Mouse (Mus musculus) neural tube, embryonic 15.5 days (tissue): ENCODE data around the gene Stat1. TPM values are rescaled to one million over a fixed set of nuclear protein-coding genes. Genes with fewer than 3 reads are reported as not detected.

Experiments
- ATAC-seq: fragments of 200-750 bp; cut with Nextera tagmentation; 2 replicates; pipeline ENCODE4 v1.8.0; 2017; ENCODE audit warnings: mild to moderate bottlenecking, moderate TSS enrichment, moderate library complexity; ENCODE audit not compliant: low FRiP score
- H3K27ac ChIP-seq: fragments of 300-500 bp; sonication (generic); replicated peaks from 2 replicates; pipeline ENCODE4 v1.5.1; 2015; ENCODE audit warnings: mild to moderate bottlenecking, inconsistent platforms
- H3K27me3 ChIP-seq: fragments of 300-500 bp; sonication (generic); replicated peaks from 2 replicates; pipeline ENCODE4 v1.6.1; 2015; ENCODE audit warnings: inconsistent platforms
- H3K36me3 ChIP-seq: fragments of 300-500 bp; sonication (generic); 2 replicates; pipeline ENCODE4 v1.6.1; 2015; ENCODE audit warnings: inconsistent platforms
- H3K4me1 ChIP-seq: fragments of 300-500 bp; sonication (generic); 2 replicates; pipeline ENCODE4 v1.6.1; 2015; ENCODE audit warnings: inconsistent platforms
- H3K4me2 ChIP-seq: fragments of 300-500 bp; sonication (generic); 2 replicates; pipeline ENCODE4 v1.6.1; 2015; ENCODE audit warnings: inconsistent platforms, mild to moderate bottlenecking, moderate library complexity
- H3K4me3 ChIP-seq: fragments of 300-500 bp; sonication (generic); replicated peaks from 2 replicates; pipeline ENCODE4 v1.5.1; 2015; ENCODE audit warnings: mild to moderate bottlenecking, inconsistent platforms
- H3K9ac ChIP-seq: fragments of 300-500 bp; sonication (generic); replicated peaks from 2 replicates; pipeline ENCODE4 v1.6.1; 2015; ENCODE audit warnings: mild to moderate bottlenecking, inconsistent platforms
- H3K9me3 ChIP-seq: fragments of 300-500 bp; sonication (generic); replicated peaks from 2 replicates; pipeline ENCODE4 v1.6.1; 2016; ENCODE audit warnings: inconsistent platforms
- WGBS: fragments of 180-500 bp; shearing (Covaris S2); methylation state at CpG from one replicate; pipeline ENCODE4 v1.1.7; 2015; ENCODE audit warnings: mixed read lengths; 5-methylcytosine and 5-hydroxymethylcytosine counted together
- polyA plus RNA-seq: library from polyadenylated mRNA; unstranded; fragments of >200 nt; fragmentation: Nextera tagmentation; extraction: Ambion mirVana; gene quantifications from 2 replicates; pipeline ENCODE4 v1.2.1, GENCODE M21; 2015

Stat1 gene
- 16.6 and 49.0 TPM in 2 replicates for polyA plus RNA-seq

- Histone ChIP-seq H3K36me3 (no peaks in the 10 kb centered on the region), H3K27me3 (peaks cover 2% of the 10 kb centered on the region; the same call in 1 of the 2 replicates), H3K9me3 (no peaks in the 10 kb centered on the region), H3K4me1 (peaks cover 17% of the 10 kb centered on the region), H3K4me2 (peak within 1 kb of the TSS; percentile 89), H3K4me3 (peak within 1 kb of the TSS; percentile 92), H3K27ac (peak within 1 kb of the TSS; percentile 71), H3K9ac (peak within 1 kb of the TSS; percentile 71)
- 4% methylated on average over 37 of the region's 37 CpGs for WGBS
- ATAC-seq = peak; percentile 95
Observed at GRCm38 (mm10) chr1:52118860-52119591, at the start of gene Stat1. Gene Stat1, plus strand, starts transcription at chr1:52119440.

GRCm38 (mm10) chr1:52079724-52080367 is 39.4 kb upstream of the Stat1 start:
- Histone ChIP-seq H3K9me3 (no peaks in the 10 kb centered on the region), H3K9ac (no peak overlapping the region), H3K4me3 (no peak overlapping the region), H3K36me3 (no peaks in the 10 kb centered on the region), H3K27ac (no peak overlapping the region), H3K4me1 (peaks cover 13% of the 10 kb centered on the region), H3K4me2 (no peak overlapping the region), H3K27me3 (no peaks in the 10 kb centered on the region)
- no peak for ATAC-seq
- WGBS = 10% methylated on average over 10 of the region's 10 CpGs

GRCm38 (mm10) chr1:52080375-52080774 is 38.9 kb upstream of the Stat1 start:
- WGBS = 8% methylated on average over 8 of the region's 8 CpGs
- no peaks in the 10 kb centered on the region for H3K36me3 ChIP-seq
- no peak overlapping the region for H3K4me2 ChIP-seq
- H3K4me1 ChIP-seq = peaks cover 13% of the 10 kb centered on the region
- H3K27me3 ChIP-seq = no peaks in the 10 kb centered on the region
- no peaks in the 10 kb centered on the region for H3K9me3 ChIP-seq
- no peak overlapping the region for H3K27ac ChIP-seq
- H3K9ac ChIP-seq = no peak overlapping the region
- no peak overlapping the region for H3K4me3 ChIP-seq
- no peak for ATAC-seq

- peak; percentile 59; the same call in 1 of the 2 replicates for ATAC-seq
- Histone ChIP-seq H3K9me3 (no peaks in the 10 kb centered on the region), H3K4me2 (no peak overlapping the region), H3K27ac (no peak overlapping the region), H3K27me3 (no peaks in the 10 kb centered on the region), H3K4me3 (no peak overlapping the region), H3K4me1 (no peaks in the 10 kb centered on the region), H3K36me3 (no peaks in the 10 kb centered on the region), H3K9ac (no peak overlapping the region)
- WGBS = 35% methylated on average over 4 of the region's 4 CpGs
Observed at GRCm38 (mm10) chr1:52086236-52086635, 33.0 kb upstream of the Stat1 start.

GRCm38 (mm10) chr1:52087128-52087527 is 32.1 kb upstream of the Stat1 start:
- no peaks in the 10 kb centered on the region for H3K4me1 ChIP-seq
- no peak overlapping the region for H3K4me2 ChIP-seq
- no peak overlapping the region for H3K9ac ChIP-seq
- no peak overlapping the region for H3K4me3 ChIP-seq
- WGBS = 90% methylated on average over 1 of the region's 1 CpGs
- H3K9me3 ChIP-seq = no peaks in the 10 kb centered on the region
- no peak overlapping the region for H3K27ac ChIP-seq
- no peaks in the 10 kb centered on the region for H3K36me3 ChIP-seq
- ATAC-seq = no peak
- H3K27me3 ChIP-seq = no peaks in the 10 kb centered on the region

GRCm38 (mm10) chr1:52088634-52089033 is 30.6 kb upstream of the Stat1 start:
- Histone ChIP-seq H3K4me2 (no peak overlapping the region), H3K36me3 (no peaks in the 10 kb centered on the region), H3K4me3 (no peak overlapping the region), H3K9ac (no peak overlapping the region), H3K4me1 (no peaks in the 10 kb centered on the region), H3K27ac (no peak overlapping the region), H3K9me3 (no peaks in the 10 kb centered on the region), H3K27me3 (no peaks in the 10 kb centered on the region)
- WGBS = 90% methylated on average over 4 of the region's 4 CpGs
- no peak for ATAC-seq

GRCm38 (mm10) chr1:52098618-52099232 is 20.5 kb upstream of the Stat1 start:
- H3K27me3 ChIP-seq = no peaks in the 10 kb centered on the region
- no peak overlapping the region for H3K9ac ChIP-seq
- H3K4me3 ChIP-seq = no peak overlapping the region
- WGBS = 78% methylated on average over 3 of the region's 3 CpGs
- 0 out of 2 replicates have a peak, but pooled peaks have one; percentile 28 for ATAC-seq
- no peaks in the 10 kb centered on the region for H3K36me3 ChIP-seq
- no peaks in the 10 kb centered on the region for H3K9me3 ChIP-seq
- no peak overlapping the region for H3K4me2 ChIP-seq
- no peak overlapping the region for H3K27ac ChIP-seq
- H3K4me1 ChIP-seq = no peaks in the 10 kb centered on the region

GRCm38 (mm10) chr1:52100496-52100895 is 18.7 kb upstream of the Stat1 start:
- H3K4me2 ChIP-seq = no peak overlapping the region
- no peaks in the 10 kb centered on the region for H3K36me3 ChIP-seq
- H3K4me3 ChIP-seq = no peak overlapping the region
- H3K27me3 ChIP-seq = no peaks in the 10 kb centered on the region
- H3K27ac ChIP-seq = no peak overlapping the region
- no peaks in the 10 kb centered on the region for H3K4me1 ChIP-seq
- WGBS = 75% methylated on average over 6 of the region's 6 CpGs
- H3K9me3 ChIP-seq = no peaks in the 10 kb centered on the region
- ATAC-seq = no peak
- no peak overlapping the region for H3K9ac ChIP-seq

GRCm38 (mm10) chr1:52102795-52103194 is 16.4 kb upstream of the Stat1 start:
- Histone ChIP-seq H3K36me3 (no peaks in the 10 kb centered on the region), H3K9me3 (no peaks in the 10 kb centered on the region), H3K4me2 (no peak overlapping the region), H3K27me3 (no peaks in the 10 kb centered on the region), H3K27ac (no peak overlapping the region), H3K9ac (no peak overlapping the region), H3K4me3 (no peak overlapping the region), H3K4me1 (no peaks in the 10 kb centered on the region)
- 90% methylated on average over 8 of the region's 8 CpGs for WGBS
- ATAC-seq = no peak

- H3K36me3 ChIP-seq = no peaks in the 10 kb centered on the region
- no peak overlapping the region for H3K4me3 ChIP-seq
- WGBS = 84% methylated on average over 11 of the region's 11 CpGs
- no peak overlapping the region for H3K4me2 ChIP-seq
- no peaks in the 10 kb centered on the region for H3K9me3 ChIP-seq
- H3K9ac ChIP-seq = no peak overlapping the region
- no peak for ATAC-seq
- H3K27ac ChIP-seq = no peak overlapping the region
- H3K27me3 ChIP-seq = no peaks in the 10 kb centered on the region
- H3K4me1 ChIP-seq = no peaks in the 10 kb centered on the region
Observed at GRCm38 (mm10) chr1:52107206-52107605, 12.0 kb upstream of the Stat1 start.

- Histone ChIP-seq H3K27ac (no peak overlapping the region), H3K9ac (no peak overlapping the region), H3K4me3 (no peak overlapping the region), H3K36me3 (no peaks in the 10 kb centered on the region), H3K27me3 (no peaks in the 10 kb centered on the region; the same call in 1 of the 2 replicates), H3K4me2 (no peak overlapping the region), H3K9me3 (no peaks in the 10 kb centered on the region), H3K4me1 (peaks cover 6% of the 10 kb centered on the region)
- 74% methylated on average over 3 of the region's 3 CpGs for WGBS
- ATAC-seq = no peak
Observed at GRCm38 (mm10) chr1:52111217-52111616, 8.0 kb upstream of the Stat1 start.

- Histone ChIP-seq H3K36me3 (no peaks in the 10 kb centered on the region), H3K4me1 (peaks cover 6% of the 10 kb centered on the region), H3K9ac (no peak overlapping the region), H3K4me3 (no peak overlapping the region), H3K27me3 (peaks cover 2% of the 10 kb centered on the region; the same call in 1 of the 2 replicates), H3K9me3 (no peaks in the 10 kb centered on the region), H3K4me2 (no peak overlapping the region), H3K27ac (no peak overlapping the region)
- ATAC-seq = no peak
- 86% methylated on average over 1 of the region's 1 CpGs for WGBS
Observed at GRCm38 (mm10) chr1:52112301-52112700, 6.9 kb upstream of the Stat1 start.
